Mouse (Mus musculus): ENCODE measurements around the gene Slc2a5.

Gene Slc2a5

DNA sequence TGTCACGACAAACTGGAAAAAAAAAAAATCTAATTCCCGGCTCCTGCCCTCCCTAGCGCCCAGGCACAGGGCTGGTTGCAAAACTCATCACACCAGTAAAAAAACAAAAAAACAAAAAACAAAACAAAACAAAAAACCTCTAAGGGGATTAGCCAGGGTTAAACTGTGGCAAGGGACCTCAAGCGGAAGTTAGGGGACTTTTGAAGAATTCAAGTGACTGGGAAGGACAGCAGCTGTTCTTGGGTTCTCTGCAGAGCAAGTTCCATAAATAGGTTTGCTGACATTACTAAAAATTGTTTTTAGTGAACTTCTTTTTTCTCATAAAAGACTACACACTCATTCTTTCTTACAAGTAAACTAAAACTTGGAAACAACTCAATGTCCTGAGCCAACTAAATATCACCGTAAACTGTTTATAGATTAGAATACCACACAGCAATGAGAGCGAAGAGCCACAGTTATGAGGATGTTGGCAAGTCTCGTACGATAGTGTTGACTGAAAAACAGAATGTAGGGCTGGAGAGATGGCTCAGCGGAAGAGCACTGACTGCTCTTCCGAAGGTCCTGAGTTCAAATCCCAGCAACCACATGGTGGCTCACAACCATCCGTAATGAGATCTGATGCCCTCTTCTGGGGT, 38.6 kb upstream of the Slc2a5 start:
- Histone ChIP-seq H3K4me3 (replicated peaks; ENCODE audit: low read length) (no peak overlapping the region), H3K9me3 (ENCODE audit: low read length) (no peaks in the 10 kb centered on the region), H3K36me3 (ENCODE audit: insufficient read depth, low read length) (no peaks in the 10 kb centered on the region), H3K27me3 (ENCODE audit: insufficient read depth, low read length) (peaks cover 18% of the 10 kb centered on the region), H3K4me1 (replicated peaks; ENCODE audit: low read depth, low read length) (peaks cover 8% of the 10 kb centered on the region)
- TF ChIP-seq NANOG (IDR thresholded peaks at IDR 0.05; ENCODE audit: borderline replicate concordance, low read length), result no peak
- no peak for TF ChIP-seq POU5F1 (IDR thresholded peaks at IDR 0.05; ENCODE audit: borderline replicate concordance, low read length)
- no peak for TF ChIP-seq CTCF (conservative IDR thresholded peaks at IDR 0.05; ENCODE audit: low read length)

DNA sequence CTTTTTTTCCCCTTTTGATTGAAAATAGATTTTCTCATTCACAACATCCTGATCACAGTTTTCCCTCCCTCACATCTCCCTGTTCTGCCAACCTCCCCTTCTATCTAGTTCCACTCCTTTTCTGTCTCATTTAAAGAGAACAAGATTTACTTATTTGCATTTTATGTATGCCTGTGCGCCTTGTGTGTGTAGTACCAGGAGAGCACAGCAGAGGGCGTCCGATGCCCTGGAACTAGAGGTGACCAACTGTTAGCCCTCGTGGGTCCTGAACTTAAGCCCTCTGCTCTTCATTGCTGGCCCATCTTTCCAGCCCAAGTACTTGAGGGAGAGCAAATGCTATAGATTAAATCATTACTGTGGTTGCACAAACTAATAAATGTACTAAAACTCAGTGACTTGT, 33.7 kb upstream of the Slc2a5 start:
- TF ChIP-seq NANOG (IDR thresholded peaks at IDR 0.05; ENCODE audit: borderline replicate concordance, low read length) (no peak), POU5F1 (IDR thresholded peaks at IDR 0.05; ENCODE audit: borderline replicate concordance, low read length) (no peak), CTCF (conservative IDR thresholded peaks at IDR 0.05; ENCODE audit: low read length) (peak; percentile 95)
- H3K9me3 ChIP-seq (ENCODE audit: low read length), result no peaks in the 10 kb centered on the region
- H3K4me1 ChIP-seq (replicated peaks; ENCODE audit: low read depth, low read length), result peaks cover 14% of the 10 kb centered on the region
- H3K4me3 ChIP-seq (replicated peaks; ENCODE audit: low read length), result no peak overlapping the region
- H3K27me3 ChIP-seq (ENCODE audit: insufficient read depth, low read length), result peaks cover 27% of the 10 kb centered on the region
- H3K36me3 ChIP-seq (ENCODE audit: insufficient read depth, low read length), result no peaks in the 10 kb centered on the region

DNA sequence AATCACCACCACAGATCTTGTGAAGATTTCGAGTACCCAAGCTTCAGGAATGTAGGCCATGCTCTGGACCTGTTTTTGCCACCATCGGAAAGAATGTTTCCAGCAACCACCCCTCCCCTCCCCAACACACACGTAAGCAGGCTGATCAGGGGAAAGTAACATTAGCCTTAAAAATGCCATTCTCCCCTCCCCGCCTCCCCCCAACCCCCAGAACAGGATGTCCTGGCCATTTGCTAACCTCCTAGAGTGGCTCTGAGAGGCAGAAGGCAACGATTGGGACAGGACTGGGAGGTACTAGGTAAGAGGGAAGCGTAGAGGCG, 32.3 kb upstream of the Slc2a5 start:
- H3K27me3 ChIP-seq (ENCODE audit: insufficient read depth, low read length), result peaks cover 40% of the 10 kb centered on the region
- H3K36me3 ChIP-seq (ENCODE audit: insufficient read depth, low read length), result no peaks in the 10 kb centered on the region
- H3K4me1 ChIP-seq (replicated peaks; ENCODE audit: low read depth, low read length), result peaks cover 14% of the 10 kb centered on the region
- H3K4me3 ChIP-seq (replicated peaks; ENCODE audit: low read length), result peak overlapping the region; percentile 67
- TF ChIP-seq POU5F1 (IDR thresholded peaks at IDR 0.05; ENCODE audit: borderline replicate concordance, low read length) (no peak), NANOG (IDR thresholded peaks at IDR 0.05; ENCODE audit: borderline replicate concordance, low read length) (no peak), CTCF (conservative IDR thresholded peaks at IDR 0.05; ENCODE audit: low read length) (no peak)
- H3K9me3 ChIP-seq (ENCODE audit: low read length), result no peaks in the 10 kb centered on the region

DNA sequence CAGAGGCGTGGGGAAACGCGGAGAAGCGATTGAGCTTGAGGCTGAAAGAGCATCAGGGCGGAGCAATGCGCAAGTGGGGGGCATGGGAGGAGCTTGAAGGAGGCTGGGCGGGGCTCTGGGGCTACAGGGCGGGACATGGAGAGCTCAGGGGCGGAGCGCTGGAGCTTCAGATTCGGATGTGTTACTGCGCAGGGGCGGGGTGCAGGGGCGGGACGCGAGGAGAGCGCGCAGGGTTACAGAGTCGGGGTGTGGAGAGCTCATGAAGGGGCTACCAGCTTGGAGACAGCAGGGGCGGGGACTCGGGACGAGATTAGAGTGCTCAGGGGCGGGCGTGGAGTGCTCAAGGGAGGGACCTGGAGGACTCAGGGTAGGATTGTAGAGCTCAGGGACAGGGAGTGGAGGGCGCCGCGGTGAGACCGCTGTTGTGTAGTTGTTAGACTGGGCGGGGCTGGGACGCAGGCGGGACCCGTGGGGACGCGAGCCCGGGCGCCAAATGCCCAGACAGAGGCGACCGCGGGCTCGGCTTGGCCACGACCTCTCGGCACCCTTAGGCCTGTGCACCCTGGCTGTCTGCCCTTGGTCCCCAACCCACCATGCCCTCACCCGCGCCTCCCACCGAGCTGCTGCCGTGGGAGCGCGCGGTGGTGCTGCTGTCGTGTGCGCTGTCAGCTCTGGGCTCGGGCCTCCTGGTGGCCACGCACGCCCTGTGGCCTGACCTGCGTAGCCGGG, 31.8 kb upstream of the Slc2a5 start, which contains the start of gene Gpr157:
Gpr157 (plus strand) TSS at position 205 of the 729 bp plus-strand sequence.
- TF ChIP-seq NANOG (IDR thresholded peaks at IDR 0.05; ENCODE audit: borderline replicate concordance, low read length) (no peak), POU5F1 (IDR thresholded peaks at IDR 0.05; ENCODE audit: borderline replicate concordance, low read length) (no peak), CTCF (conservative IDR thresholded peaks at IDR 0.05; ENCODE audit: low read length) (no peak)
- Histone ChIP-seq H3K9me3 (ENCODE audit: low read length) (no peaks in the 10 kb centered on the region), H3K4me3 (replicated peaks; ENCODE audit: low read length) (peak within 1 kb of the TSS; percentile 88), H3K27me3 (ENCODE audit: insufficient read depth, low read length) (peaks cover 42% of the 10 kb centered on the region), H3K36me3 (ENCODE audit: insufficient read depth, low read length) (no peaks in the 10 kb centered on the region), H3K4me1 (replicated peaks; ENCODE audit: low read depth, low read length) (peaks cover 14% of the 10 kb centered on the region)

DNA sequence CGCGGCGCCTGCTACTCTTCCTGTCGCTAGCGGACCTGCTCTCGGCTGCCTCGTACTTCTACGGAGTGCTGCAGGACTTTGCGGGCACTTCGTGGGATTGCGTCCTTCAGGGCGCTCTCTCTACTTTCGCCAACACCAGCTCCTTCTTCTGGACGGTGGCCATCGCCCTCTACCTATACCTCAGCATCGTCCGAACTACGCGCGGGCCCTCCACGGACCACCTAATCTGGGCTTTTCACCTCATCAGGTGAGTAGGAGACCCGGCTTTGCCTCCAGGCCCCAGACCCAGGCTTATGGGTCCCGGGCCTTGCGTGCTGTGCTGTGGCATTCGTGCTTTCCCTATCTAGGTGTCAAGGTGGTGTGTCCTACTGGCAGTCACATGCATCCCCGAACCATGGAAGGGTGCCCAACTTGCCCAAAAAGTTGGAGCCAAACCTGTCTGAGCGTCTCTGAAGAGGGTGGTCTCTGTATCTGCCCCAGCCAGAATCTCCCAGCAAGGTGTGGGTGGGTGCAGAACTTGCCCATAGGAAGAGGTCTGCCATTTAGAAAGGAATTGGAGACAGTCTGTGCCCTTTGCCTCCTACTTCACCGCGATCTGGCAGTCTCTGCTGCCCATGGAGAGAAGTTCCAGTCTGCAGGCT, 31.1 kb upstream of the Slc2a5 start:
- Histone ChIP-seq H3K9me3 (ENCODE audit: low read length) (no peaks in the 10 kb centered on the region), H3K4me1 (replicated peaks; ENCODE audit: low read depth, low read length) (peaks cover 18% of the 10 kb centered on the region), H3K36me3 (ENCODE audit: insufficient read depth, low read length) (no peaks in the 10 kb centered on the region), H3K27me3 (ENCODE audit: insufficient read depth, low read length) (peaks cover 42% of the 10 kb centered on the region), H3K4me3 (replicated peaks; ENCODE audit: low read length) (peak overlapping the region; percentile 88)
- TF ChIP-seq POU5F1 (IDR thresholded peaks at IDR 0.05; ENCODE audit: borderline replicate concordance, low read length) (no peak), CTCF (conservative IDR thresholded peaks at IDR 0.05; ENCODE audit: low read length) (no peak), NANOG (IDR thresholded peaks at IDR 0.05; ENCODE audit: borderline replicate concordance, low read length) (no peak)

DNA sequence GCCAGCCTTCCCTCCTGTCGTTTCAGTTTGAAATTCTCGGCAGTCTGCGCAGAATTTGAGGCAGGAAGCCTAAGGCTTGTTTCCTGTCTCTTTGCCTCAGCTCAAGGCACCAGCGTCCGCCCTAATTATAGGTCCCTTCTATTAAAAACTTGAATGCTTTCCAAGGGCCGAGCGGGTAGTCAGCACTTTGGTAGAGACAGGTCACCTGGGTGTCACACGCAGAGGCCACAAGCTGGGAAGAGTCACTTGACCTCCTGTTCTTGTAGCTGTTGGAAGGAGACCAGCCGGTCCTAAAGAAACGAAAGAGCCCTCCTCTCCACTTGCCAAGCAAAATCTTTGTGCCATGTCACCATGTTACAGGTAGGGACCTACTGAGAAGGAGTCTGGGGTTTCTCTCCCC, 30.0 kb upstream of the Slc2a5 start:
- H3K36me3 ChIP-seq (ENCODE audit: insufficient read depth, low read length), result no peaks in the 10 kb centered on the region
- TF ChIP-seq NANOG (IDR thresholded peaks at IDR 0.05; ENCODE audit: borderline replicate concordance, low read length), result no peak
- no peak for TF ChIP-seq POU5F1 (IDR thresholded peaks at IDR 0.05; ENCODE audit: borderline replicate concordance, low read length)
- no peak for TF ChIP-seq CTCF (conservative IDR thresholded peaks at IDR 0.05; ENCODE audit: low read length)
- no peak overlapping the region for H3K4me3 ChIP-seq (replicated peaks; ENCODE audit: low read length)
- no peaks in the 10 kb centered on the region for H3K9me3 ChIP-seq (ENCODE audit: low read length)
- peaks cover 42% of the 10 kb centered on the region for H3K27me3 ChIP-seq (ENCODE audit: insufficient read depth, low read length)
- peaks cover 29% of the 10 kb centered on the region for H3K4me1 ChIP-seq (replicated peaks; ENCODE audit: low read depth, low read length)

- Histone ChIP-seq H3K27me3 (ENCODE audit: insufficient read depth, low read length) (peaks cover 52% of the 10 kb centered on the region), H3K9me3 (ENCODE audit: low read length) (no peaks in the 10 kb centered on the region), H3K36me3 (ENCODE audit: insufficient read depth, low read length) (no peaks in the 10 kb centered on the region), H3K4me1 (replicated peaks; ENCODE audit: low read depth, low read length) (peaks cover 35% of the 10 kb centered on the region), H3K4me3 (replicated peaks; ENCODE audit: low read length) (no peak overlapping the region)
- TF ChIP-seq NANOG (IDR thresholded peaks at IDR 0.05; ENCODE audit: borderline replicate concordance, low read length) (no peak), CTCF (conservative IDR thresholded peaks at IDR 0.05; ENCODE audit: low read length) (peak; percentile 95), POU5F1 (IDR thresholded peaks at IDR 0.05; ENCODE audit: borderline replicate concordance, low read length) (no peak)
These were observed 27.0 kb upstream of the Slc2a5 start for GRCm38 (mm10) chr4:150091887-150092582.

DNA sequence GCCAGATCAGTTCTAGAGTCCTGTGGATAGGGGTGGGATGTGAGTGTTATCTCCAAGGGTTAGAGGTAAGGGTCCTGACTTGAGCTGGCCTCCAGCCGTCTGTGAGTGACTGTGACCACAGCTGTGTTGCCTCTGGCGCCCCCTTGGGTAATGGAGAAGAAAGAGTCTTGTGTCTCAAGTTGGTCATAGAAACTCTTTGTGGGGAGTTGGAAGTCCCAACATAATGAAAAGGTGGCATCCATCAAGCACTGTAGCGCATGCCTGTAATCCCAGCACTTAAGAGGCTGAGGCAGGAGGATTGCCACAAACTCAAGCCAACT, 26.5 kb upstream of the Slc2a5 start:
- H3K9me3 ChIP-seq (ENCODE audit: low read length), result no peaks in the 10 kb centered on the region
- H3K4me1 ChIP-seq (replicated peaks; ENCODE audit: low read depth, low read length), result peaks cover 35% of the 10 kb centered on the region
- no peak overlapping the region for H3K4me3 ChIP-seq (replicated peaks; ENCODE audit: low read length)
- TF ChIP-seq NANOG (IDR thresholded peaks at IDR 0.05; ENCODE audit: borderline replicate concordance, low read length) (no peak), CTCF (conservative IDR thresholded peaks at IDR 0.05; ENCODE audit: low read length) (peak; percentile 8)
- peaks cover 52% of the 10 kb centered on the region for H3K27me3 ChIP-seq (ENCODE audit: insufficient read depth, low read length)
- H3K36me3 ChIP-seq (ENCODE audit: insufficient read depth, low read length), result no peaks in the 10 kb centered on the region
